ENCODE assay signal across 9 mouse cellular contexts in the genomic region with DNA sequence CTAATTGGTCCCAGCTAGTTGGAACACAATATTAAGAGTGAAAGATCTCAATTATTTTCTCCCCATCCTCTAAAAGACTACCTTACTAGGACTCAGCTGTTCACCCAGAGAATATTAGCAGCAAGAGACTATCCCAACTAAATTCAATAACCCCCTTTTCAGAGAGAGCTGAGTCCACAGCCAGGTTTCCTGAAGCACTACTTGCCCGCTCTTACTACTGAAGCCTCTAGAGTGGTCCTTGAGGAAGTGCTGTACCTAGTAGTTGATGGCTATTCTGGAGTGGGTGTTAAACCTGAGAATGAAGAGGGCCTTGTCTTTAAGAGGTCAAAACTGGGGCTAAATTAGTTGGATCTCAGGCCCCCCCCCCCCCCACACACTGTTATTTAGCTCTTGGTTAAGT. TPM values are rescaled to one million over a fixed set of nuclear protein-coding genes. Genes with fewer than 3 reads are reported as not detected.
A peak's percentile ranks its signal among the peaks of the same experiment; 100 is the strongest.
DNase-seq lines count a peak whose midpoint lies in the region; ATAC-seq and TF ChIP-seq lines count a peak whose summit lies in the region.
"Had no signal": no experiment of that assay in that cellular context is flagged by ENCODE, and none has a peak within 500 bp of the region (broad histone marks: within the 10 kb centered on the region; RNA-seq: fewer than 3 reads in every experiment).

No protein-coding gene starts in this region.

- no peak for ATAC-seq in liver, embryonic 13.5 days (ENCODE audit: low read depth)

- H3K9me3 ChIP-seq in liver, embryonic 13.5 days (replicated peaks), result no peaks in the 10 kb centered on the region

- intact Hi-C loops in heart, adult 2 months (cut with DNase I), result loop anchor here (2.0 to 5.0 kb wide), 2 partner anchors 117 to 121 kb away; a partner anchor contains a TSS
- intact Hi-C loops in heart, postnatal 25 days (cut with DNase I), result loop anchor here (5.0 kb wide), 1 partner anchor 113 kb away; no protein-coding TSS in a partner anchor

- no peaks in the 10 kb centered on the region for H3K27me3 ChIP-seq in heart, adult 2 months (ENCODE audit: control insufficient read depth, insufficient read depth, low read length)
- H3K27me3 ChIP-seq in testis, adult 2 months (ENCODE audit: control insufficient read depth, insufficient read depth, low read length), result no peaks in the 10 kb centered on the region
- H3K27me3 ChIP-seq in liver, embryonic 13.5 days, result peaks cover 21% of the 10 kb centered on the region

- peak overlapping the region; percentile 100; the same call in 1 of the 2 replicates for H3K4me2 ChIP-seq in liver, embryonic 13.5 days

- no peaks in the 10 kb centered on the region for H3K79me2 ChIP-seq in heart, adult 2 months (replicated peaks; ENCODE audit: control insufficient read depth, insufficient read depth, low read length)

- H3K4me1 ChIP-seq in heart, adult 2 months (ENCODE audit: control insufficient read depth, insufficient read depth, low read length), result peaks cover 3% of the 10 kb centered on the region; the same call in 1 of the 2 replicates
- H3K4me1 ChIP-seq in testis, adult 2 months (ENCODE audit: control insufficient read depth, insufficient read depth, low read length), result peaks cover 5% of the 10 kb centered on the region
- peaks cover 34% of the 10 kb centered on the region for H3K4me1 ChIP-seq in liver, embryonic 13.5 days (replicated peaks)

- H3K36me3 ChIP-seq in heart, adult 2 months (ENCODE audit: control insufficient read depth, insufficient read depth, low read length), result peaks cover 2% of the 10 kb centered on the region
- H3K36me3 ChIP-seq in testis, adult 2 months (ENCODE audit: control insufficient read depth, insufficient read depth, low read length), result no peaks in the 10 kb centered on the region
- H3K36me3 ChIP-seq in liver, embryonic 13.5 days, result no peaks in the 10 kb centered on the region

- no peak overlapping the region for H3K9ac ChIP-seq in heart, adult 2 months (ENCODE audit: low read depth, low read length)
- H3K9ac ChIP-seq in liver, embryonic 13.5 days, result no peak overlapping the region

- 81% methylated on average over 1 of the region's 1 CpGs for WGBS in heart, adult 2 months
- WGBS in liver, embryonic 13.5 days (ENCODE audit: insufficient replicate concordance), result 77% methylated on average over 1 of the region's 1 CpGs

- no peak for DNase-seq in heart, adult 2 months
- no peak for DNase-seq in heart, postnatal 25 days (ENCODE audit: low spot score)
- no peak for DNase-seq in testis, postnatal 10 days (ENCODE audit: low spot score)
- DNase-seq in liver, embryonic 13.5 days, result no peak
- no peak for DNase-seq in gastrocnemius, postnatal 25 days
- DNase-seq in MN1 (ENCODE audit: low spot score), result no peak
- no peak for DNase-seq in Muller cell, postnatal 12 days (ENCODE audit: inconsistent ontology term)

- no peak for TF ChIP-seq POLR2A in heart, adult 2 months (IDR thresholded peaks at IDR 0.05; ENCODE audit: insufficient read depth, low read depth, low read length)
- no peak for TF ChIP-seq POLR2A in testis, adult 2 months (IDR thresholded peaks at IDR 0.05; ENCODE audit: control insufficient read depth, low read depth, low read length)

- TF ChIP-seq EP300 in heart, adult 2 months (IDR thresholded peaks at IDR 0.05; ENCODE audit: insufficient read depth, low read depth, low read length), result no peak

- H3K27ac ChIP-seq in heart, adult 2 months, result peak overlapping the region; percentile 23; the same call in 1 of the 2 replicates
- H3K27ac ChIP-seq in testis, adult 2 months (ENCODE audit: control insufficient read depth, insufficient read depth, low read depth, low read length), result no peak overlapping the region
- no peak overlapping the region for H3K27ac ChIP-seq in liver, embryonic 13.5 days

- H3K4me3 ChIP-seq in heart, adult 2 months, result no peak overlapping the region
- peak overlapping the region; percentile 100; the same call in 1 of the 2 replicates for H3K4me3 ChIP-seq in testis, adult 2 months (ENCODE audit: control insufficient read depth, low read depth, low read length)
- no peak overlapping the region; the same call in 1 of the 2 replicates for H3K4me3 ChIP-seq in liver, embryonic 13.5 days (replicated peaks)

- no peak for TF ChIP-seq CTCF in heart, adult 2 months (IDR thresholded peaks at IDR 0.05)
- TF ChIP-seq CTCF in testis, adult 2 months (IDR thresholded peaks at IDR 0.05; ENCODE audit: control insufficient read depth, insufficient read depth, insufficient replicate concordance, low read depth, low read length), result no peak

RNA-seq across cellular contexts. Expression of a gene that starts 0.6 kb away (rescaled TPM):
- total RNA-seq in heart, adult 2 months (2021), result 10 to 100 TPM in 1 of 2 experiments, 1 to 10 TPM in 1; 8.4 to 12.3 TPM
- polyA plus RNA-seq in heart, adult 2 months (2012; rRNA removed), result 3.8 and 16.8 TPM in 2 replicates
- total RNA-seq in heart, postnatal 25 days (2021), result 10 to 100 TPM; 10.5 to 16.2 TPM
- polyA plus RNA-seq in testis, adult 2 months (2012; rRNA removed), result 8.4 and 9.7 TPM in 2 replicates
- 5.3 and 5.9 TPM in 2 replicates for polyA plus RNA-seq in liver, embryonic 13.5 days (2015; fragmentation: Nextera tagmentation; extraction: Ambion mirVana)
- 1 to 10 TPM; 1.9 to 3.7 TPM for total RNA-seq in gastrocnemius, postnatal 25 days (2021)
- polyA plus RNA-seq: inflammation-experienced regulatory T-cells, adult 6 months had no signal
